Mouse (Mus musculus) heart, postnatal 0 days (tissue): ENCODE data around the gene Fam163b.

Experiments
- CTCF ChIP-seq: IDR thresholded peaks from 2 replicates; pipeline ENCODE4 v1.5.1; 2016; ENCODE audit warnings: antibody characterized with exemption, control low read depth, low read depth
- EP300 ChIP-seq: IDR thresholded peaks from 2 replicates; pipeline ENCODE4 v1.6.1; 2016; ENCODE audit warnings: antibody characterized with exemption, low read depth

GRCm38 (mm10) chr2:27166074-27166473, 23.8 kb upstream of the Fam163b start:
- TF ChIP-seq EP300 = no peak
- TF ChIP-seq CTCF = no peak
